Mouse (Mus musculus) kidney, adult 11 months (tissue): ENCODE results near the gene Akr1c18.
"Not testable (repeated sequence)": the region's sequence is repeated elsewhere in the genome, so short reads cannot be mapped to it uniquely, and the experiment has no call there.

Source experiments
- DNase-seq: peaks from one replicate; pipeline ENCODE4 v3.0.0; 2022

Gene Akr1c18

DNA sequence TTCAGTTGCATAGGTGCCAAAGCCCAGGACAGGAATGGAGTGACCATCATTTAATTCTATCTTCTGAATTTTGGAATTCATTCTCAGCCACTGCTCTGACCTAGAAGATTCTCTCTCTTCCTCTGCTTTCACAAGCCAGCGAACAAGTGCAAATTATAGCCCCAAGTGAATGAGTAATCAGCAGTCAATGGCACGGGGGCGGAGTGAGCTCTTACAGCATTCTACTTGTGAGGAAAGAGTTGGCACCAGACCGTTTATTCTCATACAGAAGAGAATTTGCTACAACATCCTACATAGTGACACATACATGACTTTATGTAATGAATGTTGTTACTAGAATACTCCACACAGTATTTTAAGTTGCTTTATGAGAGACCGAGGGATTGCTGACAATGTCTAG, at the start of gene Akr1c18:
TSS of gene Akr1c18 (minus strand) at position 137 of the 400 bp plus-strand sequence.
- peak; percentile 9 for DNase-seq

DNA sequence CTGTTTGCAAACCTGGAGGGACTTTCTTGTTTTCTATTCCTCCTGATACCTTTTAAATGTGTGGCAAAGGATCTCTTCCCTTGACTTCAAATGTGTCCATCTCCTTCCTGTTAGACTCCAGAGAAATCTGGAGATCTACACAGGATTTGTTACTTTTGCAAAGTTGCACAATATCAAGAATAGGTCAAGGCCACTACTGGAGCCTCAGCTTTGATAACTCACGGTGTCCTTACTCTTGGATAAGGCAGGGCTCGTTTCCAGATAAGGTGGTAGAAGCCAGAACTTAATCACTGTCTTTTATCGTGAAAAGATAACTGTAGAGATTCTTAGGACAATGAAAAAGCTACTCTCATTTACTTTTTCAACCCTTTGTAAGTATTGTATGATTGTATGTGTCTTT, 42.1 kb upstream of the Akr1c18 start:
- no peak for DNase-seq

DNA sequence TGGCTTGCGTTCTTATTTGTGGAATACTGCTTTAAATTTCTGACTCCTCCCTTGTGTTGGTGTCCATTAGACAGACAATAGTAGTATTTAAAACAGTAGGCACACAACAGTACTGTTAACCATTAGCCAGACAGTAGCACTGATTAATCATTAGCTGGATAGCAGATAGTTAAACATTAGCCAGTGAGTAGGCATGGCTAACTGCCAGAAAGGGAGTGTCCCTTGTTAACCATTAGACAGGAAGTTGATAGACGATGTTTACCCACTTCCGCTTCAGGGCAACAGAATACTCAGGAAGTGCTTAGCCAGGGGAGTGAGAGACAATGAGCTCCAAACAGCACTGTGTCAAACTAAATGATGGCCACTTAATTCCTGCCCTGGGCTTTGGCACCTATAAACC, 40.5 kb upstream of the Akr1c18 start, which contains the start of gene Akr1c13:
TSS of gene Akr1c13 (plus strand) at position 247 of the 400 bp plus-strand sequence.
- peak; percentile 78 for DNase-seq

DNA sequence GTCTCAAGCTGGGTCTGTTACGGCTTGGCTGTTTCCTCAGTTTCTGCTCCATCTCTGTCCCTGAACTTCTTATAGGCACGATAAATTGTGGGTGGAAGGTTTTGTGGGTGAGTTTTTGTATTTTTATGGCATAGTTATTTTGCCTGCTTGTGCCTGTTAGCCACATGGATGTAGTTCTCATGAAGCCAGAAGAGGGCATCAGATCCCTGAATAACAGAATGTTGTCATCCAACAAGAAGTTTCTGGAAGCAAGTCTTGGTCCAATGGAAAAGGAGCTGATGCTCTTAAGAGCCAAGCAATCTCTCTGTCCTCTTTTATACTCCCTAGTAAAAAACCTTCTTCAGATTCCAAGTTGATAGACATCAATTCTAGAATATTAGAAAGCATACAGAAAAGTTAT, 37.7 kb upstream of the Akr1c18 start:
- peak; percentile 17 for DNase-seq

DNA sequence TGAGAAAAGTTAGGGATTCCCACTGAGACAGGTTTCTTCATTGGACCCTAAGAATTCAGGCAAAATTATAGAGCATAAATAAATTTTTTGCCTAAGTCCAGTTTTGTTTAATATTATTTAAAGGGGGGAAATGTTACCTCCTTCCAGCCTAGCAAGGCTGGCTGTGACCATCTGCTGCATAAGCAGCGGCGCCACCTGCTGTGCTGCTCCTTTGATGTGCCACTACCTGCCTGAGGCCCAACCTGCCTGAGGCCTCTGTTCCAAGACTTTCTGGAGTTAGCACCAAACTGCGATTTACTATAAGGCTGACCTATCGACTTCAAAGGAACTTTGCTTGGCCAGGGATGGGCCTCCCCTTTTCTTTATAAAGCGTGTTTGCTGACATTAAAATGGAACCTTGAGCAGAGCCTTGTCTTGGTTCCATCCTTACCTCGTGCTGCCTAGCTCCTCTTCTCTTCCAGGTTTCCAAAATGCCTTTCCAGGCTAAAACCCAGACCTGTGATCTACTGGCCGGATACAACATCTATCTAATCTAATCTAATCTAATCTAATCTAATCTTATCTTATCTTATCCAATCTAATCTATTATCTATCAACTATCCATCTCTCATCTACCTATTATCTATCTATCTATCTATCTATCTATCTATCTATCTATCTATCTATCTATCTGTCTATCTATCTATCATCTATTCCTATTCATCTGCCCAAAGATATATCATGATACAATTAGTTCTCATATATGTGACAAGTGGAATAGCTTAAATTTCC, 36.4 kb upstream of the Akr1c18 start:
- not testable (repeated sequence) for DNase-seq

DNA sequence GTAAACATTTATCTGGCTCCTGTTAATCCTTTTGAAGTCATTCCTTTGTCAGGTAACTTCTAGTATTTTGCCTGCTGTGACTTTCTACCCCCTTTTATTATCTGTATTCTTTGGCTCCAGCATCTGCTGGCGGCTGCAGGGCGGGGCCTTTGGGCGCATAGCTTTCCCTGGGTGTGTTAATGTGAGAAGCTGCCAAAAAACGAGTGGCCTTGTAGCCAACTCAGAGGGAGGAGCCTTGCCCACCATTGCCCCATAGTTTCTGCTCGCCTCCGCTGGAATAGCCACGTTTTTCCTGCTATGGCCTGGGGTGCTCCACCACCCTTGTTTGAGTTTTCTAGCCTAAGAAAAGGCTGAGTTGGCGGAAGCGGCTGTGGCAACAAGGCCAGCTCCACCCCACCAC, 32.7 kb upstream of the Akr1c18 start:
- no peak for DNase-seq

DNA sequence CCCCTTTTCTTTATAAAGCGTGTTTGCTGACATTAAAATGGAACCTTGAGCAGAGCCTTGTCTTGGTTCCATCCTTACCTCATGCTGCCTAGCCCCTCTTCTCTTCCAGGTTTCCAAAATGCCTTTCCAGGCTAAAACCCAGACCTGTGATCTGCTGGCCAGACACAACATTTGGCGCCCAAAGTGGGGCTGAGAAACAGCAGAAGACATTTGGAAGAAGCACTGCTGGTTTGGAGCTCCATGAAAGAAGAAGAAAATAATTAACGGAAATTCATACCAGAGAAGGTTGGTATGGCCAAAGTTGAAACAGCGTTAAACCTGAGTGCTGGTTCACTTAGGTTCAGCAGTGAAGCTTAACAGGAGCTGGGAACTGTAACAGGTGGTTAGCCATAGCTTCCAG, 30.9 kb upstream of the Akr1c18 start:
- DNase-seq = not testable (repeated sequence)

DNA sequence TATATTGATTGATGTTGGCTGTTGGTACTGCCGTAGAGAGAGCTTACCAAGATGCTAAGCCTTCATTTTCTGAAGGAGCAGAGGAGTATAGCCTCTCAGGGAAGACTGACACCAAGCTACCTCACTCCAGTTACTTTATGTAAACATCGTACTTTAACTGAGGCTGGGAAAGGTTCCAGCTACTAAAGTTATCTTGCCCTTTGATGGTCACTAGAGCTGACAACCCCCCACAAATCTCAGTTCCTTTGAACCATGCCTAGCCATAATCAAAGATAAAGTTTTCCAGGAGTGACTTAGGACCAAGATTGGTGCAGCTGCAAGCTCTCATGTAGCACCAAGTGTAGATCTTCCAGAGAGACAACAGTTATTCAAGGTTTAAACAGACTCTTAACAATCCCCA, 22.5 kb upstream of the Akr1c18 start:
- no peak for DNase-seq

DNA sequence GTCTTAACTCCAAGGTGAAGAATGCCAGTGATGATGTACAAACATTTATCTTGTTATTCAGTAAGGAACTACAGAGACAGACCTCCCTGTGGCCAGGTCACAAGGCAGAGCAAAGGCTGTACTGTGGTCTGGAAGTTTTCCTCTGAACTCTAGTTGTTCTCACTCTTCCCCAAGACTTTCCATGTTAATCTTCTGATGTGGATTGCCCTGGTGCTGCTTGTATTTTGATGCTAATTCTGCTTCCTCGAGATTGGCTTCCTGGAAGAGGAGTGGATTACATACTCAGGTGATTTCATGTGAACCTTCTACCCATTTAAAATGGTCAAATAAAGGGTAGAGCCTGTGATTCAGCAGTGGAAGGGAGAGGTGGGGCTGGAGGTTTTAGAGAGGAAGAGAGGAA, 17.6 kb upstream of the Akr1c18 start:
- DNase-seq = no peak

DNA sequence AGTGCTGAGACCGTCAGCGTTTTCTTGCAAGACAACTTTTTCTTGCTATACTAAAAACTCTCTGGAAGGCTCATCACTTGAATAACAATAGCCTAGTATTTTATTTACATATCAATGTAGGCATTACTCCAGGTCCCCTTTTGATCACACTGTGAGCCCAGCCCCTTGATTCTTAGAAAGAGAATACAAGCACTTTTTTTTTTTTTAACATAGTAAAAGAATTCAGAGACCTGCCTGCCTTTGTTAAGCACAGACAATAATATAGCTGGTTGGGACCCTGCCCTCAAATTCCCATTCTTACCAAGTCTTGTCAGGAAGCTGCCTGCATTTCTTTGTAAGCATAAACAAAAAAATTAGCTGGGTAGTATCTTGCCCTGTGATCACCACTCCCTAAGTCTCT, 4.8 kb upstream of the Akr1c18 start:
- no peak for DNase-seq

DNA sequence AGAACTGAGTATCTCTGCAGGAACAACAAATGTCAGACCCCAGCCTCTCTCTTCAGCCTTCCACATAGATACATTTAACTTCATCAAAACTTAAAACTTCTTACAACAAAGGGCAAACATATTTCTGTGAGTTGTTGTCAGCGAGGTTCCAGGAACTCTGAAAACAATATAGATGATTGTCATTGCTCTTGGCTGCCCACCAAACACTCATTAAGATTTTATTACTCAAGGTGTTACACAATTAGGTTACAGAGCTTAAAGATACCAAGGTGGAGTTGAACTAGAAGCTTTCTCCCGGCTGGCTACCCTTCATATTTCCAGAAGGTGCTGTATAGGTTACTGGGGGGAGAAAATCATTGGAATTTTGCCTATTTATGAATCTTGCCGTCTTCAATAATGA, 3.1 kb upstream of the Akr1c18 start:
- no peak for DNase-seq

DNA sequence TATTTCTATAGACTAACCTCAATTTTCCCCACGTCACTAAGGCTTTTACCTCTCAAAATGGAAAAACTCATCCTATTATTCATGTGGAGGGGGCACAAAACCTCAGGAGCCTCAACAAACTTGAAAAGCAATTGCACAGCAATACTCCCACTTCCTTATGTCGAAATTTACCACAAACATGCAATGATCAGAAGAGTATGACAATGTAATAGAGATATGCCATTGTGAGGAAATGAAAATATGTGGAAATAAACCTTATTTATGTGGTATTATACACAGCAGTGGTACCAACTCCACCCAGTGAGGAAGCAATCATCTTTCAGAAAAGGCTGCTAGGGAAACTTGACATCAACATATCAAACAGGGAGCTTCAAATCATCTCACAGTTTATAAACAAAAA, 2.5 kb upstream of the Akr1c18 start:
- no peak for DNase-seq

DNA sequence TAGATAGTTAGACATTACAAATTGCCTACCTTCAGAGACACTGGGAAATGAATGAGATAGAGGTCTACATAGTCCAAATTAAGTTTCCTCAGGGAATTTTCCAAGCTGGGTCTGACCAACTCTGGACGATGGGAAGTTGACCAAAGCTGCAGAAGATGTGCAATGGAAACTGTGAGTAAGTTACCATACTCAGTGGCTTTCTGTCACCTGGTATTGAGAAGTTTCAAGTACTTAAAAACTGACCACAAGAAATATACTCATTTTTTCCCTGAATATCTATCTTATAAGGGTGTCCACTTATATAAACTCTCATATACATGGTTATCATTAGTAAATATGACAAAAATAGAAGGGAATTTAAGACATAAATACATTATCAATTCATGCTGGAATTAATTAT, 6.2 kb downstream of the Akr1c18 start:
- no peak for DNase-seq

DNA sequence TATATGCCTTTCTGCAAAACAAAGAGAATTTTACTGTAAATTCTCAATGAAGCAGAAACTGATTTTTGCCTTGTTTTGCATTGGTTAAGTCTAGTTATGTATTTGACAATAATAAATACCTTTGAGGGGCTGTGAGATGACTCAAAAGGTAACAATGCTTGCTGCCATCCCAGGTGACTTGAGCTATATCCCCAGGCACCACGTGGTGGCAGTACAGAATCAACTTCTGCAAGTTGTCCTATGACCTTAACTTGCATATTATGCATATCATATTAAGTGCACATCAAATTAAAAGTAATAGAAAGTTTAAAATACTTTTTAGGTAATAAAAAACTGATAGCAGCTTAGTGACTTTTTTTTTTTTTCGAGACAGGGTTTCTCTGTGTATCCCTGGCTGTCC, 17.4 kb downstream of the Akr1c18 start:
- no peak for DNase-seq

DNA sequence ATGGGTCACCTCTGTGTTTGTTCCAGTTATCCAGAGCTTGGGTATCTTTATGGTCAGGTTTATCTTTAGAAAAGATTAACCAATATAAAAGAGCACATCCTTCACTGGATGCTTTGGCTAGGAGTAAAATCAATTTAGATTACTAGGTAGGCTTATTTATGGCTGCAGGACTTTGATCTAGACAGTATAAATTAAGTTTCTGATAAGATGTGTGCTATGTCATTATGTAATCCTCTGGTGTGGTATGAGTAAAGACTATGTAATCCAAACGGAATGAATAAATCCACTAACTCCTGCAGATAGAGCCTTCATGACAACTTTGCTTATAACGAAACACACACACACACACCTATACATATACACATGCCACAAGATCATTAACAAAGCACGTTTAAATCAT, 18.7 kb downstream of the Akr1c18 start:
- no peak for DNase-seq

DNA sequence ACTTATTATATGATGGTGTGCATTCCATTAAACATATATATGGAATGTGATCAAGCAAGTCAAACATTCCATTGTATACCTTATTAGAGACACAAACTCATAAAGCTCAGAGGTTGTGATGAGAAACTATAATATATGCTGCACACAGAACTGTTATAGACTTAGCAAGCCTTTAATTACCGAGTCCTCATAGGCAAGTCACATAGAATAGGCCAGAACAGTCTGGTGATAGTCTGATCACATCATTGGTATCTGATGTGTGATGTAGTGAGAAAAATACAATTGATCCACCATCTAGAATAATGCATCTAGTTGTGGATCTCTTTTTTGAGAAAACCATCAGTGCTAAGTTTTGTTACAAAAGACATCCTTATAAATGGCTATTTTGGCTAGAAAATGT, 19.1 kb downstream of the Akr1c18 start:
- DNase-seq = no peak

DNA sequence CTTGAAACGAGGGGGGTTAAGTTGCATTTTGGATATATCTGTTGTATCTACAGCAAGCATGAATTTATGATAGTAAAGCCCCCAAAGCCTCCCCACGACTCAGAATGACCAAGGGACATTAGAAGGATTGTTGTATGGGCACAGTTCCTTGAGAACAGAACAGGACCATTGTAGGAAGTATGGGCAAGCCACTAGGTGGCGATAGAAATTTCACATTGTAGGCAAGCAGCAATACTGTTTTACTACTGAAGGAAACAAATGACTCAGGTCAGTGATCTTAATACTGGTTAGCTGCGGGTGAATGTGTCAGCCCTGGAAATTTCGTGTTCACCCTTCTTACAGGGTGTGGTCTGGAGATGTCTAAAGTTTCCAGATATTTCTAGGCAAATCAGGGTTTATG, 21.4 kb downstream of the Akr1c18 start:
- DNase-seq = no peak

DNA sequence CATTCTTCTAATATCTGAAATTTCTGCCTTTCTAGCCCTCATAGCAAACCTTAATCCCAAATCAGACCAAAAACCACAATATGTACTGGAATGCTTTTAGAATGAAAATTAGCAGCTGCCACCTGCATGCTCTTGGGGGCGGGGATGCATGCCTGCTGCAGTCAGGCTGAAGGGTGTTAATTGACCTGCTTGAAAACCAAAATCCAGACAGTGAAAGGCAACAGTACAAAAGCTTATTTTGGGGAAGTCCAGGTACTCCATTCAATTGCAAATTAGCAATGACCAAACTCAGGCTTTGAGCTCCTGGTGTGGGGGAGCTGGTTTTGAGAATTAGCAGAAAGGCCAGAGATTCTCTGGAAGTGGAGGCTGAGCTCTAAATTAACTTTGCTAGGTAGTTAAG, 24.6 kb downstream of the Akr1c18 start:
- DNase-seq = not testable (repeated sequence)

DNA sequence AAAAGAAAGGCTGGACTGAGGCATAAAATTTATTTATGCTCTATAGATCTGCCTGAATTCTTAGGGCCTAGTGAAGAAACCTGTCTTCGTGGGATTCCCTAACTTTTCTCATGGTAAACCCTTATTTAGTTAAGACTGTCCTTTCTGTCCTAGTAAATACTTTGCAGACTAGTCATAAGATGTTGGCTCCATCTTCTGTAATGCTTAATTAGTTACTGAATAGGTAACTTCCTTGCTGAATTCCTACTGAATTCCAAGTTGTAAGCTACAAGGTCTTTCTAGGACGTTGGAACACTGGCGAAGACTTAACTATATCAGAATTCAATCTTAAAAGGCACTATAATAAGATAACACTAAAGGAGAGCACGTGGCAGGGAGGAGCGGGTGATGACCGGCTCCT, 26.0 kb downstream of the Akr1c18 start:
- not testable (repeated sequence) for DNase-seq

DNA sequence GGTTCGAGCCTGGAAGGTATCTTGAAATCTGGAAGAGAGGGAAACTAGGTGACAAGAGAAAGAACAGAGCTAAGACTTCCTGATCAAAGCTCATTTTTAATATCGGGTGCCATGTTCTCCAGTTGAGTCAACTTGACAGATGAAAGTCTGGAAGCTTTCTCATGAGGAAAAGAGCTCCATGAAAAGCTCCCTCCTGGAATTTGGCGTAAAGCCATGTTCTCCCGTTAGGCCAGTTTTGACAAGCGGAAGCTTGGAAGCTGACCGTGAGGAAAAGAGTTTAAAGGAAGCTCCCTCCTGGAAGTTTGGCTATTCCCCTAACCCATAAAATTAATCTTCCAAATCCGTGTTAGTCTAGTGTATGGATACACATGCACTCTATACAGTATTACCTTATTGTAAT, 27.3 kb downstream of the Akr1c18 start:
- DNase-seq = no peak

DNA sequence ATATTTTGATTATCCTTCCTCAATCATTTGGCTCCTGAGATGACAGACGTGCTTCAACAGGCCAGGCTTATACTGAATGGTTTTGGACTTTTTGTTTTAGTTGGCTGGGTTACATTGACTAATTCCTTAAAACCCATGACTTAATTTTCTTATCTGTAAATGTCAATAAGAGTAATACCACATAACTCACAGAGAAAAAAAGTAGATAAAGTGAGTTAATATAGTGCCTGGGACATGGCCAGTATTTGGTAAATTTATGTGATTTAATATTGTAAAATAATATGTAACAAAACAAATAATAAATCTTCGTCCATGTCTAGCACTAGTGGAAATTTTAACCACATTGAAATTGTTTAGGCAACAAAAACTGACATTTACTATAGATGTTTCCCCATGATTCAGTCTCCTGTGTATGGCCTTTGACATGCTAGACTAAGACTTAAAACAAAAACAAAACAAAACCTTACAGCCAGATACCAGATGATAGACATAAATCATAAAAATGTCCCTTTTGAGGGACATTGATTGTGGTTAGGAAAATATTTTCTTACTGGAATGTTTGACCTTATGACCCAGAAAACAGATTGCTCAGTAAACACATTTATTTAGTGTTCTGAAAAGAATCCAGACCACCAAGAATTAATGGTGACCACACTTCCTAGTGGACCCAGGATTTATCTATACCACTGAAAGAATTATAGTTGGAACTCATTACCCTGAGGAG, 31.1 kb downstream of the Akr1c18 start:
- DNase-seq = no peak

DNA sequence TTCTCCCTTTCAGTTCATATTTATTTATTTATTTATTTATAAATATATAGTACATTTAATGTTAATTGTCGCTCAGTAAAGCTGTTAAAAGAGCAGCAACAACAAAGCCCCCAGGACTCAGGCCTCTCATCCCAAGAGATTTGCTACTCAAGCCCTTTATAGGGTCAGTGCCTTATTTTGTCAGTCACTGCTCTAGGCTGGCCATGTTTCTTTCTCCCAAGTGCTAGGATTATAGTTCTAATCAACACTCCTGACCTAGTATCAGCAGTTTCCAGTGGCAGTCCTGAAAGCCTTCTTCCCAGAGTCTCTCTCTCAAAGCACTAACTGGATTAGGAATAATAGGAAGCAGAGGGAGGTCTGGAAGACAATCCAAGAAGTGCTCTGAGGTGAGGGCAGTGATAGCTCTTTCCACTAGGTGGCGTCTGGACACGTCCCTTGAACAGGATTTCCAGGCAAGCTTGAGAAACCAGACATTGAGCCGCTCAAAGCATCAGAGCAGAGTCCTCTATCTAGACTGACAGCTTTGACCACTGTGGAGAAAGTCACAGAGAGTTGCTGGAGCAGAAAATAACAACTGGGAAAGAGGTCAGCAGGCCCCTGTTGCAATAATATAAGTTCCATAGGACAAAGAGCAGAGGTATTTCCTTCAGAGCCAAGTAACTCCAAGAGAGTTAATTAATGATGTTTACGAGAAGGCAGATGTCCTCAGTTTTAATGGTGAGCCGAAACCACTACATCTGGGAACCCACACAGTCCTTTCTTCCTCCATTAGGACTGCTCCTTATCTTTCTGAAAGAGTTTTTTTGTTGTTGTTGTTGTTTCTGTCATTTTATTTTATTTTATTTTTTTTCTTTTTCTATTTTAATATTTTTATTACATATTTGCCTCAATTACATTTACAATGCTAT, 39.9 kb downstream of the Akr1c18 start:
- DNase-seq = peak; percentile 64

DNA sequence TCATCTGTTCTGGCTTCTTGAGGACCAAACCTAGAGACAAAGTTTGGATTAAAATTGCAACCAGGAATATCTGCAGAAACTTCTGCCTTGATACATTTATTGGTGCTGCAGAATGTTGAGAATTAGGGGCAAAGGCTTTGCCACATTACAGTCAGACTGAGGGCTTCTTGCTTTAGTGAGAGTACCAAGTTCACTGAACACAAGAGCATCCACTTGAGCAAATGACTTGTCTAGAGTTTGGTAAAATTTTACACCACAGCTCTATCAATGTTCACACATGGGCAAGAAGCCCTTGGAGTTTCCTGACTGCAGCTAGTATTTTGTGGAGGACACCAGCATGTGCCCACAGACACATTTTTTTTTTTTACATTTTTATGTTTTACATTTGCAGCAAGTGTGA, 47.7 kb downstream of the Akr1c18 start:
- peak; percentile 31 for DNase-seq
